Comparison of ENCODE assay signal across 18 mouse cellular contexts in genomic region chr5:74291575-74291974, GRCm38 (mm10).
A peak's percentile ranks its signal among the peaks of the same experiment; 100 is the strongest.
DNase-seq lines count a peak whose midpoint lies in the region; ATAC-seq and TF ChIP-seq lines count a peak whose summit lies in the region.
"Had no signal": no experiment of that assay in that cellular context is flagged by ENCODE, and none has a peak within 500 bp of the region (broad histone marks: within the 10 kb centered on the region; RNA-seq: fewer than 3 reads in every experiment).

No protein-coding gene starts in this region.

- peak; percentile 43; the same call in 1 of the 2 replicates for ATAC-seq in embryonic facial prominence, embryonic 13.5 days (ENCODE audit: insufficient number of reproducible peaks, insufficient read depth, low FRiP score, low TSS enrichment, low read depth)
- ATAC-seq in forebrain, postnatal 0 days = 0 out of 2 replicates have a peak, but pooled peaks have one; percentile 20
- ATAC-seq: intestine, embryonic 15.5 days; Patski had no signal

- intact Hi-C loops in heart, postnatal 10 days (cut with DNase I) = no loop called here
- intact Hi-C loops in heart, postnatal 14 days (cut with DNase I) = no loop called here

- H3K4me1 ChIP-seq in embryonic facial prominence, embryonic 13.5 days = peaks cover 55% of the 10 kb centered on the region
- H3K4me1 ChIP-seq in embryonic facial prominence, embryonic 10.5 days = peaks cover 36% of the 10 kb centered on the region
- H3K4me1 ChIP-seq in forebrain, postnatal 0 days (ENCODE audit: insufficient read depth) = no peaks in the 10 kb centered on the region
- H3K4me1 ChIP-seq: intestine, embryonic 15.5 days had no signal

- no peak for DNase-seq in embryonic facial prominence, embryonic 10.5 days (ENCODE audit: low spot score)
- peak; percentile 48 to 54 for DNase-seq in heart, postnatal 10 days
- no peak for DNase-seq in heart, postnatal 14 days
- no peak for DNase-seq in forebrain, postnatal 0 days
- peak; percentile 55 for DNase-seq in lung, postnatal 25 days (ENCODE audit: low spot score)
- DNase-seq in ovary, postnatal 14 days (ENCODE audit: low spot score) = no peak
- no peak for DNase-seq in cerebellum, adult 11 months
- DNase-seq: cerebellum, adult 9-11 months; kidney, postnatal 10 days; right cerebral cortex, adult 18-20 months; spleen, adult 18-20 months; thymus, postnatal 4 days had no signal

- H3K27ac ChIP-seq in embryonic facial prominence, embryonic 13.5 days = no peak overlapping the region
- H3K27ac ChIP-seq in embryonic facial prominence, embryonic 10.5 days (replicated peaks) = no peak overlapping the region
- H3K27ac ChIP-seq in forebrain, postnatal 0 days (ENCODE audit: low read depth, low read length) = no peak overlapping the region
- H3K27ac ChIP-seq: hindbrain, embryonic 10.5 days; intestine, embryonic 15.5 days; liver, embryonic 14.5 days; stomach, postnatal 0 days had no signal

- no peak overlapping the region for H3K4me2 ChIP-seq in embryonic facial prominence, embryonic 13.5 days
- H3K4me2 ChIP-seq in forebrain, postnatal 0 days (ENCODE audit: low read depth) = no peak overlapping the region
- H3K4me2 ChIP-seq: intestine, embryonic 15.5 days had no signal

- 56% methylated on average over 9 of the region's 9 CpGs for WGBS in embryonic facial prominence, embryonic 13.5 days
- WGBS in embryonic facial prominence, embryonic 10.5 days = 81% methylated on average over 9 of the region's 9 CpGs
- 53% methylated on average over 9 of the region's 9 CpGs for WGBS in forebrain, postnatal 0 days

- no peak overlapping the region for H3K4me3 ChIP-seq in embryonic facial prominence, embryonic 13.5 days
- no peak overlapping the region for H3K4me3 ChIP-seq in embryonic facial prominence, embryonic 10.5 days
- H3K4me3 ChIP-seq in forebrain, postnatal 0 days (ENCODE audit: low read depth, low read length) = no peak overlapping the region
- H3K4me3 ChIP-seq: hindbrain, embryonic 10.5 days; intestine, embryonic 15.5 days had no signal

- no peaks in the 10 kb centered on the region for H3K36me3 ChIP-seq in embryonic facial prominence, embryonic 13.5 days
- no peaks in the 10 kb centered on the region for H3K36me3 ChIP-seq in embryonic facial prominence, embryonic 10.5 days (replicated peaks)
- H3K36me3 ChIP-seq in forebrain, postnatal 0 days (ENCODE audit: insufficient read depth) = no peaks in the 10 kb centered on the region
- H3K36me3 ChIP-seq: hindbrain, embryonic 10.5 days; intestine, embryonic 15.5 days had no signal

- no peak overlapping the region for H3K9ac ChIP-seq in embryonic facial prominence, embryonic 13.5 days
- H3K9ac ChIP-seq in forebrain, postnatal 0 days = no peak overlapping the region
- H3K9ac ChIP-seq: intestine, embryonic 15.5 days; liver, embryonic 14.5 days had no signal

- H3K27me3 ChIP-seq in embryonic facial prominence, embryonic 13.5 days = no peaks in the 10 kb centered on the region
- no peaks in the 10 kb centered on the region for H3K27me3 ChIP-seq in embryonic facial prominence, embryonic 10.5 days (replicated peaks; ENCODE audit: low read depth, poor library complexity, severe bottlenecking)
- H3K27me3 ChIP-seq in forebrain, postnatal 0 days (ENCODE audit: insufficient read depth, low read length) = no peaks in the 10 kb centered on the region
- H3K27me3 ChIP-seq: intestine, embryonic 15.5 days; Patski had no signal

- H3K9me3 ChIP-seq in embryonic facial prominence, embryonic 13.5 days = no peaks in the 10 kb centered on the region
- H3K9me3 ChIP-seq in embryonic facial prominence, embryonic 10.5 days = no peaks in the 10 kb centered on the region
- H3K9me3 ChIP-seq in forebrain, postnatal 0 days (ENCODE audit: low read length) = no peaks in the 10 kb centered on the region
- H3K9me3 ChIP-seq: hindbrain, embryonic 10.5 days; intestine, embryonic 15.5 days had no signal

- no peak for TF ChIP-seq CTCF in forebrain, postnatal 0 days (IDR thresholded peaks at IDR 0.05; ENCODE audit: low read depth)

Comparison
In these comparisons a context has a peak if more than half of its experiments do, and no peak if none do; other contexts are left out.
1. DNase-seq: peak in heart, postnatal 10 days (2 of 2) and lung, postnatal 25 days (single experiment); none in embryonic facial prominence, embryonic 10.5 days (single experiment), heart, postnatal 14 days (0 of 2), forebrain, postnatal 0 days (single experiment), ovary, postnatal 14 days (single experiment) and cerebellum, adult 11 months (single experiment).